18 mouse cellular contexts compared by ENCODE assay signal in genomic region chr10:117856001-117856720, GRCm38 (mm10). TPM values are rescaled to one million over a fixed set of nuclear protein-coding genes. Genes with fewer than 3 reads are reported as not detected.
DNase-seq lines count a peak whose midpoint lies in the region; ATAC-seq lines count a peak whose summit lies in the region.
"Had no signal": no experiment of that assay in that cellular context is flagged by ENCODE, and none has a peak within 500 bp of the region (broad histone marks: within the 10 kb centered on the region; RNA-seq: fewer than 3 reads in every experiment).

No protein-coding gene starts in this region.

- no peak overlapping the region for H3K4me2 ChIP-seq in liver, embryonic 13.5 days
- H3K4me2 ChIP-seq: heart, embryonic 12.5 days; neural tube, embryonic 13.5 days; stomach, embryonic 15.5 days had no signal

- peak; percentile 50 for DNase-seq in kidney, adult 9 months
- DNase-seq in kidney, postnatal 14 days: no peak
- DNase-seq in 416B (ENCODE audit: low read depth): peak; percentile 93
- no peak for DNase-seq in liver, embryonic 13.5 days
- no peak for DNase-seq in heart, adult 8-10 months (ENCODE audit: low spot score)
- DNase-seq in adrenal gland, postnatal 14 days: no peak
- no peak for DNase-seq in right cerebral cortex, postnatal 36 days (ENCODE audit: low spot score in 2 of 2)
- DNase-seq: adrenal gland, postnatal 25 days; cerebellum, postnatal 14 days; gastrocnemius, postnatal 14 days; heart, postnatal 4 days; thymus, postnatal 4 days had no signal

- no peaks in the 10 kb centered on the region for H3K36me3 ChIP-seq in liver, embryonic 13.5 days
- H3K36me3 ChIP-seq: heart, embryonic 12.5 days; neural tube, embryonic 13.5 days; stomach, embryonic 15.5 days had no signal

- peaks cover 20% of the 10 kb centered on the region for H3K4me1 ChIP-seq in liver, embryonic 13.5 days (replicated peaks)
- H3K4me1 ChIP-seq: heart, embryonic 12.5 days had no signal

- H3K9me3 ChIP-seq in liver, embryonic 13.5 days (replicated peaks): no peaks in the 10 kb centered on the region
- H3K9me3 ChIP-seq: heart, embryonic 12.5 days; neural tube, embryonic 13.5 days; stomach, embryonic 15.5 days had no signal

- no peaks in the 10 kb centered on the region for H3K27me3 ChIP-seq in liver, embryonic 13.5 days
- H3K27me3 ChIP-seq: heart, embryonic 12.5 days; neural tube, embryonic 13.5 days; stomach, embryonic 15.5 days had no signal

- H3K27ac ChIP-seq in liver, embryonic 13.5 days: peak overlapping the region; percentile 36; the same call in 1 of the 2 replicates
- H3K27ac ChIP-seq: kidney, postnatal 0 days; neural tube, embryonic 13.5 days; stomach, embryonic 15.5 days had no signal

- no peak overlapping the region for H3K9ac ChIP-seq in liver, embryonic 13.5 days
- H3K9ac ChIP-seq: heart, embryonic 12.5 days; neural tube, embryonic 13.5 days; stomach, embryonic 15.5 days had no signal

- no peak overlapping the region for H3K4me3 ChIP-seq in liver, embryonic 13.5 days (replicated peaks)
- H3K4me3 ChIP-seq: heart, embryonic 12.5 days; neural tube, embryonic 13.5 days; stomach, embryonic 15.5 days had no signal

- WGBS in liver, embryonic 13.5 days (ENCODE audit: insufficient replicate concordance): 13% methylated on average over 8 of the region's 8 CpGs

- peak; percentile 36 for ATAC-seq in activated CD4-positive, CD25-positive, alpha-beta regulatory T cell, adult 4 months
- peak; percentile 8; the same call in 1 of the 2 replicates for ATAC-seq in liver, embryonic 13.5 days (ENCODE audit: low read depth)
- ATAC-seq: forebrain, embryonic 16.5 days had no signal

RNA-seq across cellular contexts. Expression of gene Rap1b, which starts 10.3 kb away (rescaled TPM):
- polyA plus RNA-seq in activated CD4-positive, CD25-positive, alpha-beta regulatory T cell, adult 4 months (2017; shearing (Covaris generic)): 100 to 1,000 TPM in 1 of 2 experiments, 10 to 100 TPM in 1; 83.0 to 107 TPM
- polyA plus RNA-seq in liver, embryonic 13.5 days (2015; fragmentation: Nextera tagmentation; extraction: Ambion mirVana): 132 and 152 TPM in 2 replicates
- total RNA-seq in heart, adult 8-10 months (2022): 10 to 100 TPM; 38.8 to 47.5 (median 44.8) TPM
- total RNA-seq in adrenal gland, postnatal 14 days (2021): 126 and 130 TPM in 2 replicates

Comparison
In these comparisons a context has a peak if more than half of its experiments do, and no peak if none do; other contexts are left out.
1. DNase-seq: peak in kidney, adult 9 months (single experiment) and 416B (single experiment); none in kidney, postnatal 14 days (single experiment), liver, embryonic 13.5 days (single experiment), heart, adult 8-10 months (single experiment), adrenal gland, postnatal 14 days (single experiment) and right cerebral cortex, postnatal 36 days (0 of 2).